Mouse (Mus musculus): ENCODE data around the gene Apeh. TPM values are rescaled to one million over a fixed set of nuclear protein-coding genes. Genes with fewer than 3 reads are reported as not detected.
A peak's percentile ranks its signal among the peaks of the same experiment; 100 is the strongest.

The Apeh gene
- polyA plus RNA-seq, 1 experiment from 2014 or later = 54.3 TPM

DNA sequence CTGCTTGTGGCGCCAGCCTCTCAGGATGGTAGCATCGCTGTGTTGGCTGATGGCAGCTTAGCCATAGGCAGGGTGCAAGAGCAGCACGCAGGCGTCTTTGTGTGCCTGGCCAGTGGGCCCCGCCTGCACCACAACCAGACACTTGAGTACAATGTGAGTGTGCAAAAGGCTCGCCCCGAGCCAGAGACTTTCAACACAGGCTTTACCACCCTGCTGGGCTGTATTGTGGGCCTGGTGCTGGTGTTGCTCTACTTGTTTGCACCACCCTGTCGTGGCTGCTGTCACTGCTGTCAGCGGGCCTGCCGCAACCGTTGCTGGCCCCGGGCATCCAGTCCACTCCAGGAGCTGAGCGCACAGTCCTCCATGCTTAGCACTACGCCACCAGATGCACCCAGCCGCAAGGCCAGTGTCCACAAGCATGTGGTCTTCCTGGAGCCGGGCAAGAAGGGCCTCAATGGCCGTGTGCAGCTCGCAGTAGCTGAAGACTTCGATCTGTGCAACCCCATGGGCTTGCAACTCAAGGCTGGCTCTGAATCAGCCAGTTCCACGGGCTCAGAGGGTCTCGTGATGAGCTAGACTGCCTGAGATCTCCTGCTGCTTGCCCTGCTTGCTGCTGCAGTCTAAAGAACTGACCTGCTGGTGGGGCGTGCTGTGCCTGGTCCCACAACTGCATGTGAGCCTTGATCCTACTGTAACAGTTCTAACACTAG, 39.9 kb downstream of the Apeh start:
- no peak overlapping the region for H3K4me2 ChIP-seq (replicated peaks; ENCODE audit: low read depth, low read length)
- ATAC-seq (ENCODE audit: low FRiP score) = no peak
- H3K9ac ChIP-seq (ENCODE audit: low read depth, low read length) = no peak overlapping the region
- H3K4me1 ChIP-seq (replicated peaks; ENCODE audit: control insufficient read depth, insufficient read depth, low read length) = peaks cover 5% of the 10 kb centered on the region; the same call in 1 of the 2 replicates
- 0 out of 2 replicates have a peak, but pooled peaks cover 2% of the 10 kb centered on the region for H3K36me3 ChIP-seq (ENCODE audit: control insufficient read depth, insufficient read depth, low read length)
- WGBS = 91% methylated on average over 22 of the region's 22 CpGs
- no peaks in the 10 kb centered on the region for H3K27me3 ChIP-seq (ENCODE audit: control insufficient read depth, insufficient read depth, low read length)
- no peak for DNase-seq (ENCODE audit: low spot score)
- no peak overlapping the region for H3K27ac ChIP-seq (ENCODE audit: low read depth, low read length)
- no peak overlapping the region for H3K4me3 ChIP-seq (ENCODE audit: low read depth, low read length)
- H3K9me3 ChIP-seq (ENCODE audit: control insufficient read depth, low read length) = no peaks in the 10 kb centered on the region

DNA sequence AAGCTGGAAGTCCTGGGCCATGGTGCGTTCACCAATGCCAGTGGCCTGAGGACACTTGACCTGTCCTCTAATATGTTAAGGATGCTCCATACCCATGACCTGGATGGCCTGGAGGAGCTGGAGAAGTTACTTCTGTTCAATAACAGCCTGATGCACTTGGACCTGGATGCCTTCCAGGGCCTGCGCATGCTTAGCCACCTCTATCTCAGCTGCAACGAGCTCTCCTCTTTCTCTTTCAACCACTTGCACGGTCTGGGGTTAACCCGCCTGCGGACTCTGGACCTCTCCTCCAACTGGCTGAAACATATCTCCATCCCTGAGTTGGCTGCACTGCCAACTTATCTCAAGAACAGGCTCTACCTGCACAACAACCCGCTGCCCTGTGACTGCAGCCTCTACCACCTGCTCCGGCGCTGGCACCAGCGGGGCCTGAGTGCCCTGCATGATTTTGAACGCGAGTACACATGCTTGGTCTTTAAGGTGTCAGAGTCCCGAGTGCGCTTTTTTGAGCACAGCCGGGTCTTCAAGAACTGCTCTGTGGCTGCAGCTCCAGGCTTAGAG, 40.7 kb downstream of the Apeh start:
- H3K27me3 ChIP-seq (ENCODE audit: control insufficient read depth, insufficient read depth, low read length) = no peaks in the 10 kb centered on the region
- H3K4me1 ChIP-seq (replicated peaks; ENCODE audit: control insufficient read depth, insufficient read depth, low read length) = peaks cover 6% of the 10 kb centered on the region; the same call in 1 of the 2 replicates
- no peak overlapping the region for H3K9ac ChIP-seq (ENCODE audit: low read depth, low read length)
- ATAC-seq (ENCODE audit: low FRiP score) (no peak), DNase-seq (ENCODE audit: low spot score) (no peak)
- no peak overlapping the region for H3K4me2 ChIP-seq (replicated peaks; ENCODE audit: low read depth, low read length)
- no peak overlapping the region for H3K4me3 ChIP-seq (ENCODE audit: low read depth, low read length)
- H3K27ac ChIP-seq (ENCODE audit: low read depth, low read length) = no peak overlapping the region
- 93% methylated on average over 15 of the region's 15 CpGs for WGBS
- no peaks in the 10 kb centered on the region for H3K36me3 ChIP-seq (ENCODE audit: control insufficient read depth, insufficient read depth, low read length)
- H3K9me3 ChIP-seq (ENCODE audit: control insufficient read depth, low read length) = no peaks in the 10 kb centered on the region

- no peak within 1 kb of the TSS for H3K27ac ChIP-seq (ENCODE audit: low read depth, low read length)
- H3K27me3 ChIP-seq (ENCODE audit: control insufficient read depth, insufficient read depth, low read length) = no peaks in the 10 kb centered on the region
- H3K9me3 ChIP-seq (ENCODE audit: control insufficient read depth, low read length) = no peaks in the 10 kb centered on the region
- H3K9ac ChIP-seq (ENCODE audit: low read depth, low read length) = no peak within 1 kb of the TSS
- DNase-seq (ENCODE audit: low spot score) = peak; percentile 97
- peaks cover 10% of the 10 kb centered on the region; the same call in 1 of the 2 replicates for H3K4me1 ChIP-seq (replicated peaks; ENCODE audit: control insufficient read depth, insufficient read depth, low read length)
- ATAC-seq (ENCODE audit: low FRiP score) = peak; percentile 20; the same call in 1 of the 2 replicates
- WGBS = 57% methylated on average over 20 of the region's 20 CpGs
- H3K4me2 ChIP-seq (replicated peaks; ENCODE audit: low read depth, low read length) = 0 out of 2 replicates have a peak within 1 kb of the TSS, but pooled peaks have one; percentile 9
- H3K4me3 ChIP-seq (ENCODE audit: low read depth, low read length) = no peak within 1 kb of the TSS
- no peaks in the 10 kb centered on the region for H3K36me3 ChIP-seq (ENCODE audit: control insufficient read depth, insufficient read depth, low read length)
Measured at GRCm38 (mm10) chr9:108052885-108053664, 41.3 kb downstream of the Apeh start, which contains the start of gene Amigo3. Gene Amigo3 (plus strand): TSS chr9:108053159.

DNA sequence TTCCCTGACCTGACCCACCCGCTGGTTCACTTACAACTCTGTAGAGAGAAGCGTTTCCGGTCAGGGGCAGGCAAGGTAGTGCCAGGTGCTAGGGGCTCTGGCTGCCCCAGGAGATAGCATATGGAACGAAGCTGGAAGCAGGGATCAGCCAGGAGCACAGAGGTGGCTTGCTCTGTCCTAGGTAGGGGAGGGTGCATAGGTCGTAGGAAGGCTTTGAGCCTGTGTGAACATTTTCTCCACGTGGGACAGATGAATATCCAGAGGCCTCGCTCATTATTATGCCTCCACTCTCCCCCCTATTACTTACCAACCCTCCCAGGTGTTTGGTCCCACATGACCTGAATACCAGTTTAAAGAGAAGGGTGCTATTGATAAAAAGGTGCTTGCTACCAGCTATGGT, 42.0 kb downstream of the Apeh start:
- no peaks in the 10 kb centered on the region for H3K27me3 ChIP-seq (ENCODE audit: control insufficient read depth, insufficient read depth, low read length)
- ATAC-seq (ENCODE audit: low FRiP score) (no peak), DNase-seq (ENCODE audit: low spot score) (no peak)
- no peaks in the 10 kb centered on the region for H3K9me3 ChIP-seq (ENCODE audit: control insufficient read depth, low read length)
- no peaks in the 10 kb centered on the region for H3K36me3 ChIP-seq (ENCODE audit: control insufficient read depth, insufficient read depth, low read length)
- no peak overlapping the region for H3K4me2 ChIP-seq (replicated peaks; ENCODE audit: low read depth, low read length)
- no peak overlapping the region for H3K4me3 ChIP-seq (ENCODE audit: low read depth, low read length)
- H3K9ac ChIP-seq (ENCODE audit: low read depth, low read length) = no peak overlapping the region
- no peak overlapping the region for H3K27ac ChIP-seq (ENCODE audit: low read depth, low read length)
- peaks cover 11% of the 10 kb centered on the region; the same call in 1 of the 2 replicates for H3K4me1 ChIP-seq (replicated peaks; ENCODE audit: control insufficient read depth, insufficient read depth, low read length)
- WGBS = 76% methylated on average over 7 of the region's 7 CpGs

- DNase-seq (ENCODE audit: low spot score) = no peak
- no peak for ATAC-seq (ENCODE audit: low FRiP score)
- Histone ChIP-seq H3K9me3 (ENCODE audit: control insufficient read depth, low read length) (no peaks in the 10 kb centered on the region), H3K4me2 (replicated peaks; ENCODE audit: low read depth, low read length) (no peak overlapping the region), H3K36me3 (ENCODE audit: control insufficient read depth, insufficient read depth, low read length) (0 out of 2 replicates have a peak, but pooled peaks cover 2% of the 10 kb centered on the region), H3K4me3 (ENCODE audit: low read depth, low read length) (no peak overlapping the region), H3K9ac (ENCODE audit: low read depth, low read length) (no peak overlapping the region), H3K27me3 (ENCODE audit: control insufficient read depth, insufficient read depth, low read length) (no peaks in the 10 kb centered on the region), H3K4me1 (replicated peaks; ENCODE audit: control insufficient read depth, insufficient read depth, low read length) (peaks cover 11% of the 10 kb centered on the region; the same call in 1 of the 2 replicates), H3K27ac (ENCODE audit: low read depth, low read length) (no peak overlapping the region)
- 88% methylated on average over 4 of the region's 4 CpGs for WGBS
Measured at GRCm38 (mm10) chr9:108051931-108052220, 42.5 kb downstream of the Apeh start.

- Histone ChIP-seq H3K4me3 (ENCODE audit: low read depth, low read length) (no peak overlapping the region), H3K36me3 (ENCODE audit: control insufficient read depth, insufficient read depth, low read length) (0 out of 2 replicates have a peak, but pooled peaks cover 2% of the 10 kb centered on the region), H3K27ac (ENCODE audit: low read depth, low read length) (no peak overlapping the region), H3K4me2 (replicated peaks; ENCODE audit: low read depth, low read length) (no peak overlapping the region), H3K9me3 (ENCODE audit: control insufficient read depth, low read length) (no peaks in the 10 kb centered on the region), H3K4me1 (replicated peaks; ENCODE audit: control insufficient read depth, insufficient read depth, low read length) (peaks cover 11% of the 10 kb centered on the region; the same call in 1 of the 2 replicates), H3K9ac (ENCODE audit: low read depth, low read length) (no peak overlapping the region), H3K27me3 (ENCODE audit: control insufficient read depth, insufficient read depth, low read length) (no peaks in the 10 kb centered on the region)
- DNase-seq (ENCODE audit: low spot score) (no peak), ATAC-seq (ENCODE audit: low FRiP score) (no peak)
- 94% methylated on average over 15 of the region's 15 CpGs for WGBS
Measured at GRCm38 (mm10) chr9:108051184-108051930, 43.0 kb downstream of the Apeh start.

DNA sequence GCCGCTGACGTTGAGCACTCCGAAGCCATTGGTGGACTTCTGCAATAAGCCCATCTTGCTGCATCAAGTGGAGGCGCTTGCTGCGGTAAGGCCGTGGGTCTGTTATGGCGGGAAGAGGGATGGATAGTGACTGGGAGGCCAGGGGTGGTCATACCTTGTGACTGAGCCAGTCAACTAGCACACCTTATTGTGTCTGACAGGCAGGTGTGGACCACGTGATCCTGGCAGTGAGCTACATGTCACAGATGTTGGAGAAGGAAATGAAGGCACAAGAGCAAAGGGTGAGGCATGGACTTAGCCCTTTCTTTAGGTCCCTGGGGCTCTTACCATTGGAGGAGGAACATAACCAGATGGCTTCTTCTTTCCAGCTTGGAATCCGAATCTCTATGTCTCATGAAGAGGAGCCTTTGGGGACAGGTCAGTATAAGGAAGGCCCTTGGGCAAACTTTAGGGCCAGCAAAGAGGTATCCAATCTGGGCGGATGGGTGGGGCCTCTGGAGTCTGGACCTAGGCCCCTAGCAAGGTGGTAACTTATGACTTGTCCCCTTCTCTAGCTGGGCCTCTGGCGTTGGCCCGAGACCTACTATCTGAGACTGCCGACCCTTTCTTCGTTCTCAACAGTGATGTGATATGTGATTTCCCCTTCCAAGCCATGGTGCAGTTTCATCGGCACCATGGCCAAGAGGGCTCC, 44.7 kb downstream of the Apeh start:
- H3K4me2 ChIP-seq (replicated peaks; ENCODE audit: low read depth, low read length) = peak overlapping the region; percentile 93
- DNase-seq (ENCODE audit: low spot score) (no peak), ATAC-seq (ENCODE audit: low FRiP score) (peak; percentile 17; the same call in 1 of the 2 replicates)
- 0 out of 2 replicates have a peak, but pooled peaks cover 5% of the 10 kb centered on the region for H3K36me3 ChIP-seq (ENCODE audit: control insufficient read depth, insufficient read depth, low read length)
- peak overlapping the region; percentile 85 for H3K9ac ChIP-seq (ENCODE audit: low read depth, low read length)
- H3K4me1 ChIP-seq (replicated peaks; ENCODE audit: control insufficient read depth, insufficient read depth, low read length) = peaks cover 11% of the 10 kb centered on the region; the same call in 1 of the 2 replicates
- WGBS = 44% methylated on average over 15 of the region's 15 CpGs
- peak overlapping the region; percentile 59 for H3K4me3 ChIP-seq (ENCODE audit: low read depth, low read length)
- H3K27ac ChIP-seq (ENCODE audit: low read depth, low read length) = peak overlapping the region; percentile 43
- H3K9me3 ChIP-seq (ENCODE audit: control insufficient read depth, low read length) = no peaks in the 10 kb centered on the region
- no peaks in the 10 kb centered on the region for H3K27me3 ChIP-seq (ENCODE audit: control insufficient read depth, insufficient read depth, low read length)

Data from hindbrain, embryonic 11.5 days (tissue).